Mouse (Mus musculus): ENCODE measurements around the gene Elp1.
A peak's percentile ranks its signal among the peaks of the same experiment; 100 is the strongest.

The Elp1 gene

DNA sequence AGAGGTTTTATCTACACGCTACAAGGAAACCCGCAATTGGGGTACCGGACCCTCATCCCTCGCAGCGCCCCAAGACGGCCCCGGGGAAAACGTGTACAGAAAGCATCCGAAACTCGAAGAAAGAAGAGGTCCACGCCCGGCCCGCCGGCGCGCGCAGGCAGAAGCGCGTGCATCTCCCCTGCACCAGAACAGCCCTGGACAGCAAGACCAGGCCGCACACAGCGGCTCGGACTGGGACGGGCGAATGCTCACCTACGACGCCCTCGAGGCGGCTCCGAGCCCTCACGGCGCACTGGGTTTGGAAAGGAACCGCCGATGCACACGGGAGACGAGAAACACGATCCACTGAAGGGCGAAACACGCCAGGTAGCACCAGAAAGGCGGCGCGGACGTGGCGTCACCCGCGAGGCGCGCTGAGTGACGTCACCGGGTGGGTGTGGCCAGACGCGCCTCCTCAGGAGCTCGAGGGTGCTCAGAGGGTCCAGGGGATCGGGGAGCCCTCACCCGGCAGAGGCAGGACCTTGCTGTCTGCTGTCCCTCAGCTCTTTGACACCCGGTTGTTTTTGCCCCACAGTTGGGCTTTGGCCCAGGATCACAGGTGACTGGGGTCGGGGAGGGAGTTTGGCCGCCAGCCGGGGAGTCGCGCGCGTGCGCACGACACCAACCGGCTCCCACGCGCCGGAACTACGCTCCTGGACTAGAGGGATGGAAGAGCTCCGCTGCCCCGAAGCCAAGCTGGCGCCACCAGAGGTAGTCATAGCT lies at the start of gene Elp1, which contains the start of gene Fam206a:
Elp1 (minus strand) TSS at position 425 of the 762 bp plus-strand sequence.
Fam206a (plus strand) TSS at position 439 of the 762 bp plus-strand sequence.
- DNase-seq (ENCODE audit: low spot score): peak; percentile 81

GRCm38 (mm10) chr4:56850724-56851123 lies 48.6 kb upstream of the Elp1 start:
- no peak for DNase-seq (ENCODE audit: low spot score)

- no peak for DNase-seq (ENCODE audit: low spot score)
These were observed 45.9 kb upstream of the Elp1 start for GRCm38 (mm10) chr4:56848044-56848443.

DNA sequence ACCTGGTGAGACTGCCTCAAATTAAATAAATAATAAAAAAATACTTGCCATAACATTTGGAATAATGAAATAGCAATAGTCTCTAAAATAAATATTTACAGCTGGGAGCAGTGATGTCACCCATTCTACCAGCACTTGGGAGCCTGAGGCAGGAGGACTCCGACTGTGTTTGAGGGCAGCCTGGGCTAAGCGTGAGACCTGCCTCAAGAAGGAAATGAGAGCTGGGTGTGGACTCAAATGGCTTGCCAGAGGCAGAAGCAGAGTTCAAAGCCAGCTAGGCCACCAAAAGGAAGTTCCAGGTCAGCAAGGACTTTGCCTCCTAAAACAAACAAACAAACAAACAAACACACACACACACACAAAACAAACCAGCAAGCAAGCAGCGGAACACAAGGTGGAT lies 45.3 kb upstream of the Elp1 start:
- no peak for DNase-seq (ENCODE audit: low spot score)

DNA sequence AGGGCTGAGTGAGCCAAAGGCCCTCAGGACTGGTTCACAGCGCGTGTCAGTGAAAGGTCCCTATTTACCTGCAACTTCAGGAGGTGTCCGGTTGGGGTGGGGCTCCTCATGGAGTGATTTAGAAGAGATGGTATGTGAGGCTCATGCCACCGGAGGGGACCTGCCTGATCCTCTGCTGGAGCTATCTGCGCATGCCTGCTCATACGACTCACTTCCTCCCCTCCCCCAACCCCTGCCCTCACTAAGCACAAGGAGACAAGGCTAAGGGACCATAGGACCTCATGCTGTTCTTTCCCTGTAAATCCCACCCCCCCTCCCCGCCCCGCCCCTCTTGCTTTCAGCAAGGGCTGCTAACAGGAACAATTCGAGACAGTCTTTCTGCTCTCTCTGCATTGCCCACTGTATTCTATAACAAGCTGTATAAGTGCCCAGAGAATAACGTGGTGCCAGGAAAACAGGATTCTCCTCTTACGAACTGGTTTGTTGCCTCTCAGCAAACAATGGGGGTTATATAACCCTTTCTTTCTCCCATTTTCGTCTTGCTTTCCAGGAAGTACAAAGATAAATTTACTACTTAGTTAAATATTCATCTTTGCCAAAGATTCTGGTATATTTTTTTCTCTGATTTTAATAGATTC lies 43.9 kb upstream of the Elp1 start:
- DNase-seq (ENCODE audit: low spot score): no peak

DNA sequence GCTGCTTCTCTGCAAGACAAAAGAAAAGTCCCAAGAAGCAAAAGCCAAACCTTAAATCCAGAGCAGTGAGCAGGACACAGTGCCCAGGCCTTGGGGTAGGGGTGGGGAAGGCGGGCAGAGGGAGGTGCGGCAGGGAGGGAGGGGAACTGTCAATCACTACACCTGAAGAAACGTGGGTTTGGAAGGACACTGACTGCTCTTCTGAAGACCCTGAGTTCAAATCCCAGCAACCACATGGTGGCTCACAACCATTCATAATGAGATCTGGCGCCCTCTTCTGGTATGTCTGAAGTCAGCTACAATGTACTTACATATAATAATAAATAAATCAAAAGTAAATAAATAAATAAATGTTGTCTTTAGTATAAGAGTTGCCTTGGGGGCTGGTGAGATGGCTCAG lies 42.8 kb upstream of the Elp1 start:
- no peak for DNase-seq (ENCODE audit: low spot score)

- DNase-seq (ENCODE audit: low spot score): no peak
These were observed 41.8 kb upstream of the Elp1 start for GRCm38 (mm10) chr4:56843963-56844362.

DNA sequence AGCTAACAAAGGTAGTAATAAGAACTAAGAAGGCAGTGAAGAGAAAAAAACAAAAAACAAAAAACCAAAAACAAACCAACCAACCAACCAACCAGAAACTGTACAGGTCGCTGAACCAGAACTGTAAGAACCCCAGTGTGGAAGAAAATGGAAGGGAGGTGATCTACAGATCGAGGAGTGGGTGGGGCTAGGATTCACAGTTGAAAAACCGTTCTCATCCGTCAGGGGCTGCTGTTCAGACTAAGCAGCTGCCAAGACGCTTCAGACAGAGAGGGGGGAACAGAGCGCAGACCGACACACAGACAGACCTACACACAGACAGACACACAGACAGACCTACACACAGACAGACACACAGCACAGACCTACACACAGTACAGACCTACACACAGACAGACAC lies 40.4 kb upstream of the Elp1 start:
- DNase-seq (ENCODE audit: low spot score): no peak

- no peak for DNase-seq (ENCODE audit: low spot score)
These were observed 38.2 kb upstream of the Elp1 start for GRCm38 (mm10) chr4:56840297-56840696.

DNA sequence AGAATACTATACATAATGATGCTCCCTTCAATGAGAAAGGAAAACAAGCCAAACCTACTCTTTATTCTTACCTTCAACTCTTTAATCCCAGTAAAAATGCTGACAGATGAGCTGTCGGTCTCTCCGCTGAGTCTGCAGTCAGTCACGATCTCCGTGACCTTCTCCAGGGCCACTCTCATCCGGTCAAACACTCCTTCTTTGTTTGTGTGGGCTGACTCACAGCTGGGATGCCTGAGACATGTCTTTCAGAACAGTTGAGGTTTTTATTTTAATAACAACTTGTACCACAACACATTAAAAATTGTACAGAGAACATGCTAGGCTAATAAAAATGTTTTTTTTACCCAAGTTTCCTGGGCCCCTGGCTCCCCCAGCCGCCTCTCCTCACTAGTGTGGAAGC lies 35.5 kb upstream of the Elp1 start:
- DNase-seq (ENCODE audit: low spot score): peak; percentile 23

DNA sequence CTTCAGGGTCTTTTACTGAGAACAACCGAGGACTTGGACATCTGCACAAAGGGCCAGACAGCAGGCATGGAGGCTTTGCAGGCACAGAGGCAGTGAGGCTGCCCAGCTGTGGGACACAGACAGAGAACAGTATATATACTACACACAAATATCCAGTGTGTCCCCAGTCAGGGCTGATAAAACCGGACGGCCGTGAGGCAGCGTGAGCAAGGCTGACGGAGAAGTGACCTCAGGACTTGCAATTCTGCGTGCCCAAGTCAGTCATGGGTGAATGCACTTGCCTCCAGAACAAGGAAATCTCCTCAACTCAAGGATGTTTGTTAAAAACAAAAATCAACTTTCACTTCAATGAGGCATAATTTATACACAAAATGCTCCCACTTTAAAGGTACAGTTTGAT lies 29.9 kb upstream of the Elp1 start:
- peak; percentile 38 for DNase-seq (ENCODE audit: low spot score)

DNA sequence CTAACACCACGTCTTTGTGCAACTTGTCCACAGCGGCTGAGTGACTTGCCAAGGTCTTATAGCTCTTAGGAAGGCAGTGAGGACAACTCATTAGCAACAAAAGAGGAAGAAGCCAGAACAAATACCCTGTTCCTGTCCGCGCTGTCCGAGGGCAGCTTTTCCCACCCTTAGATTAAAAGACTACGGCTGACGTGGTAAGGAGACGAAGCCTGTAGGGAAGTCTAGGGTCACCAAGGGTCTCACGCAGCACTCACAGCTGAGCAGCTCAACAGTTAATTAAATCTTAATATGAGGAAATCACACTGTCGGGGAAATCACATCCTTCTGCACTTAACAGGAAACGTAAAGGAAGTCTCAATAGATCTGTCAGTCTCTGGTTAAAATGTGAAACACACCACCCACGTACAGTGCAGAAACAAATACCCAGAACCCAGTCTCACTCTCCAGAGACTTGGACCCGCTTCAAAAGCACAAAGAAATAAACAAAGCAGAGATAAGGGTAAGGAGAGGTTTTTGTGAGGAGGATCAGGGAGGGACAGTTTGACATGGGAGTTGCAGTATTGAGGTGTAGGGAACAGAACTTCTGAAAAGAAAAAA lies 29.0 kb upstream of the Elp1 start:
- DNase-seq (ENCODE audit: low spot score): peak; percentile 21

- peak; percentile 73 for DNase-seq (ENCODE audit: low spot score)
These were observed 27.4 kb upstream of the Elp1 start for GRCm38 (mm10) chr4:56829511-56829921.

GRCm38 (mm10) chr4:56828932-56829331 lies 26.8 kb upstream of the Elp1 start:
- DNase-seq (ENCODE audit: low spot score): no peak

DNA sequence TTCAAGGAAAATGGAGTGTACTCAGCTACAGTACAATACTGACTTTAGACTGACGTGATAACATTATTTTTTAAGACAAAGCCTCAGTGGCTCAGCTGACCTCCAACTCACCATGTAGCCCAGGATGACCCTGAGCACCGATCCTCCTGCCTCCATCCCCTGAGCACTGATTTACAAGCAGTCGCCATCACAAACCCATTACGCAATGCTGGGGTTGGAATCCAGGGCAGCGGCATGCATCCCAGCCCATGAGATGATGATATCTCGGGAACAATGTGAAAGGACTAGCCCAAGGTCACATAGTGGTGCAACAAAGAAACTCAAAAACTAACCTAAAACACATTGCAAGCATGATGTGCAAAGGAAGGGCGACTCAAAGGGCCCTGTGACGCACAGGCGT lies 22.1 kb upstream of the Elp1 start:
- DNase-seq (ENCODE audit: low spot score): peak; percentile 24

GRCm38 (mm10) chr4:56820017-56820550 lies 18.0 kb upstream of the Elp1 start:
- DNase-seq (ENCODE audit: low spot score): no peak

DNA sequence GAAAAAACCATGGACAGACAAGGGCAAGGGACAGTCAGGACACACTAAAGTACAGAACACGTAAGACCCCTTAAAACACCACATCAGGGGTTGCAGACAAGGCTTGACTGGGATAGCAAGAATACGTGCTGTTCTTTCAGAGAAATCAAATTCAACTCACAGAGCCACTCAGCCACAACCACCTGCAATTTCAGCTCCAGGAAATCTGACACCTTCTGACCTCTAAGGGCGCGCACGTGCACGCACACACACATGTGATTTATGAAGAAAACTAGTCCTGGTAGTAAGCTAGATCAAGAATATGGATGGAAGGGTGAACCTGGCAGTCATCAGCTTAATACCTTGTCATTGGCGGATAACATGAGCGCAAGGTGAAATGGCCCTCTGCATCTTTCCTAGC lies 13.0 kb upstream of the Elp1 start:
- DNase-seq (ENCODE audit: low spot score): no peak

DNA sequence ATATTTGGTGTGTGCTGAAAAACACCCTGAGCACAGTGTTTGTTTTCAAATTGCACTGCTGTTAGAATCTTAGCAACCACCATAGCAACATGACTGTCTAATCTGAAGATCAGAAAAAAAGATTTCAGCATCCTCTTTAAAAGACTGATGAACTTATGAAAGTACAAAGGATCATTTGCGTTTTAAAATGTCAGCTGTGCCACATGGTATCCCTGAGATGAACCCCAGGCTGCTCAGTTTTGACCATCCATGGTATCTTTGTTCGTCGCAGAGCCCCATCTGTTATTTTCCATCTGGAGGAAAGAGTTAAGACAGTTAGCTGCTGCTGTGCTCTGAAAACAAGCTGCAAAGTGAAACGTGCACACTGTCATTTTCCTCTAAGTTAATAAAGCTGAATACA lies 10.0 kb upstream of the Elp1 start:
- no peak for DNase-seq (ENCODE audit: low spot score)

DNA sequence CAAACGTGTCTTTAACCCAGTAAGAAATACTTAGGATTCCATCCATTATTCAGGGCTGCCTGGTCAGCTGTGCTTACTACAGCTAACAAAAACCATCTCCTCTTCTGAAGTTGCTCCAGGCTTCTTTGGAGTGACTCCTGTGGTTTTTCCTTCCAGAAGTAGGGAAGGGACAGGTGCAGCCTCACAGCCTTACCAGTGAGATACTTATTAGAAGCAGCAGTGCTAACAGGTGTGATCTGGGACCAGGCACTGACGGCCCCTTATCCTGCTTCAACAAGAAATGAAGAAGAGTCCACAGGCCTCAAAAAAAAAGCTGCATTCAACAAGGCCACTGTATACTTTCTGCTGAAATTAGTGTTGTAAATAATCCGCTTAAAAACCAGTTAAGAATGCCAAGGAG lies 9.5 kb upstream of the Elp1 start:
- no peak for DNase-seq (ENCODE audit: low spot score)

- DNase-seq (ENCODE audit: low spot score): no peak
These were observed 6.9 kb upstream of the Elp1 start for GRCm38 (mm10) chr4:56809050-56809449.

DNA sequence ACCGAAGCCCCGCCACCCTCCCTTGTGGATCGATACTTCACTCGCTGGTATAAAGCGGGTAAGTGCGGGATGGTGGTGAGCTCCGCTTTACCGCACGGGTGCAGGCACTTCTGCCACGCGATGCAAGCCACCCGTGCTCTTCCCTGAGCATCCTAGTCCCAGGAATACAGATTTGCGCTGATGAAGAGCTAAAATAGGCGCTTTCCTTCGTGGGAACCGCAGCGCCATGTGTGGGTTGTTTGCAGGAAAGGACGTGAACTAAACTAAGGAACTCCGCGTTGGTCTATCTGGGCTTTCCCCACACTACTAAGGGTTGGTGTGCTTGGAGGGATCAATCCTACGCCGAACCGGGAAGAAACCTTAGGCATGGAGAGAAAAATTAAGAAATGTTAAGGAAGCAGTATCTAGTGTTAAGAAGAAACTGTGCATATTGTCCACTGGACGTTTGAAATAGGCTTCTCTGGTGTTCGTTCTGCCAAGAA lies 579 bp upstream of the Elp1 start:
- DNase-seq (ENCODE audit: low spot score): no peak

DNA sequence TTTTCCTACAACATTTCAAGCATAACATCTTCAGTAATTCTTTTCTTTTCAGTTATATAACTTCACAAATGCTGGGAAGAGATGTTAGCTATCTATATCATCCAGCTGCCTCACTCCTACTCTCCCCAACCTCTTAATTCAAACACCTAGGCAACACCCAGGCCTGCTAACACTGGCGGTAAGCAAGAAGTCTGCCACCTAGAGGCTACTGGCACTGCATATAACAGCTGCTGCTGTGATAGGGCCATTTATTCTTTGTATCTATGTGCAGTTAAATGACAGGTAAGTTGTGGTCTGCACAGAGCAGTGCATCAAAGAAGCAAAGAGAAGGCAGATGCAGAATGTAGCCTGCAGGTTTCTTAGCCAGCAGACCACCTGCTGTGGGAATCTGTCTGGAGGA lies 10.8 kb downstream of the Elp1 start:
- DNase-seq (ENCODE audit: low spot score): no peak

GRCm38 (mm10) chr4:56771065-56771464 lies 31.1 kb downstream of the Elp1 start:
- no peak for DNase-seq (ENCODE audit: low spot score)

All from ovary, adult 18-20 months (tissue).